In the genomic region with DNA sequence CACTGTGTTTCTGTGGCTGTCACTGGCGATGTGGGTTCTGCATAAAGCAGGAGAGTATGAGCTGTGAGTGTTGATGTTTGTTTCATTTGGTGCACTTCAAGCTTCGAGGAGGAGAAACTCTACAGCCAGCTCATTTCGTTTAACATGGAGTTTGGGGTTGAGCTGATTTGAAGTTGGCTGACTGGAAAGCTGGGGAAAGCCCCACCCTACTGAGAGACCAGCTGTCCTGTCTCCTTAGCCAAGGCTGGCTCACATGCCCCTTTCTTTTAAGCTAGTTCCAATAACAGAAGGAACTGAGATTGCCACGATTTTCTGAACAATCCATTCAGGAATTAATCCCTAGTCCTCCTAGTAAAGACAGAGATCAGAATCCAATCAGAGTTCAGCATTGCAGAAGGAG, we compare ENCODE assay signal across 22 mouse cellular contexts.
DNase-seq lines count a peak whose midpoint lies in the region; ATAC-seq and TF ChIP-seq lines count a peak whose summit lies in the region.
"Had no signal": no experiment of that assay in that cellular context is flagged by ENCODE, and none has a peak within 500 bp of the region (broad histone marks: within the 10 kb centered on the region; RNA-seq: fewer than 3 reads in every experiment).

No protein-coding gene starts in this region.

- H3K79me2 ChIP-seq in CH12.LX (replicated peaks; ENCODE audit: control insufficient read depth, extremely low read depth, insufficient read depth, poor library complexity, severe bottlenecking) = no peaks in the 10 kb centered on the region

- no peak for TF ChIP-seq POLR2A in cerebellum, adult 2 months (IDR thresholded peaks at IDR 0.05; ENCODE audit: borderline replicate concordance, insufficient read depth, low read length)
- no peak for TF ChIP-seq POLR2A in CH12.LX (IDR thresholded peaks at IDR 0.05; ENCODE audit: low read depth, low read length)

- H3K4me1 ChIP-seq in cerebellum, adult 2 months (ENCODE audit: control insufficient read depth, insufficient read depth, low read length) = no peaks in the 10 kb centered on the region; the same call in 1 of the 2 replicates
- no peaks in the 10 kb centered on the region for H3K4me1 ChIP-seq in forebrain, postnatal 0 days (ENCODE audit: insufficient read depth)
- no peaks in the 10 kb centered on the region for H3K4me1 ChIP-seq in forebrain, embryonic 10.5 days
- peaks cover 9 to 19% of the 10 kb centered on the region in 2 experiments for H3K4me1 ChIP-seq in CH12.LX (ENCODE audit: control insufficient read depth in 1 of 2, insufficient read depth in 2 of 2)

- no peak for TF ChIP-seq RAD21 in CH12.LX (IDR thresholded peaks at IDR 0.05; ENCODE audit: low read depth, low read length)

- no peak; the same call in 1 of the 2 replicates for ATAC-seq in forebrain, postnatal 0 days
- ATAC-seq: activated CD4-positive, CD25-positive, alpha-beta regulatory T cell, adult 4 months; CD4-positive, CD25-positive, alpha-beta regulatory T cell, adult 4 months; Patski had no signal

- H3K27me3 ChIP-seq in cerebellum, adult 2 months (ENCODE audit: control insufficient read depth, insufficient read depth, low read length) = no peaks in the 10 kb centered on the region
- H3K27me3 ChIP-seq in forebrain, postnatal 0 days (ENCODE audit: insufficient read depth, low read length) = no peaks in the 10 kb centered on the region
- H3K27me3 ChIP-seq in forebrain, embryonic 10.5 days (ENCODE audit: poor library complexity, severe bottlenecking) = no peaks in the 10 kb centered on the region
- H3K27me3 ChIP-seq in CH12.LX (replicated peaks) = no peaks in the 10 kb centered on the region
- H3K27me3 ChIP-seq: Patski had no signal

- H3K4me3 ChIP-seq in cerebellum, adult 2 months (replicated peaks; ENCODE audit: insufficient read depth, low read depth, low read length) = no peak overlapping the region
- no peak overlapping the region for H3K4me3 ChIP-seq in forebrain, postnatal 0 days (ENCODE audit: low read depth, low read length)
- H3K4me3 ChIP-seq in forebrain, embryonic 10.5 days = no peak overlapping the region
- no peak overlapping the region for H3K4me3 ChIP-seq in CH12.LX (replicated peaks in 1 of 3; ENCODE audit: low read depth in 2 of 3, low read length in 2 of 3, poor library complexity in 1 of 3)

- DNase-seq in cerebellum, postnatal 10 days = peak; percentile 43 to 63
- no peak for DNase-seq in cerebellum, adult 11 months
- DNase-seq in cerebellum, postnatal 14 days = peak; percentile 27 to 47
- no peak for DNase-seq in cerebellum, adult 2 months
- DNase-seq in forebrain, postnatal 0 days = peak; percentile 25
- no peak for DNase-seq in forebrain, embryonic 10.5 days (ENCODE audit: extremely low spot score, low spot score)
- DNase-seq in CH12.LX (ENCODE audit: extremely low read depth) = peak; percentile 43
- DNase-seq in left cerebral cortex, adult 9 months (ENCODE audit: low spot score in 2 of 2) = no peak
- DNase-seq: adrenal gland, adult 2 months; adrenal gland, adult 8-10 months; adrenal gland, postnatal 10 days; adrenal gland, postnatal 14 days; adrenal gland, postnatal 25 days; adrenal gland, postnatal 36 days; B cell, adult 2 months; cerebellum, adult 11-12 months; cerebellum, adult 18-20 months; cerebellum, adult 8-10 months had no signal

- H3K9ac ChIP-seq in forebrain, postnatal 0 days = no peak overlapping the region
- H3K9ac ChIP-seq in CH12.LX (ENCODE audit: insufficient read depth, low read depth) = no peak overlapping the region

- no peaks in the 10 kb centered on the region for H3K9me3 ChIP-seq in forebrain, postnatal 0 days (ENCODE audit: low read length)
- no peaks in the 10 kb centered on the region for H3K9me3 ChIP-seq in forebrain, embryonic 10.5 days
- H3K9me3 ChIP-seq in CH12.LX (replicated peaks; ENCODE audit: low read length) = no peaks in the 10 kb centered on the region
- H3K9me3 ChIP-seq: G1E had no signal

- no peak overlapping the region for H3K27ac ChIP-seq in cerebellum, adult 2 months (ENCODE audit: insufficient read depth, low read length)
- no peak overlapping the region for H3K27ac ChIP-seq in forebrain, postnatal 0 days (ENCODE audit: low read depth, low read length)
- no peak overlapping the region for H3K27ac ChIP-seq in forebrain, embryonic 10.5 days
- no peak overlapping the region for H3K27ac ChIP-seq in CH12.LX (ENCODE audit: insufficient read depth, low read depth)

- WGBS in cerebellum, adult 2 months = 12% methylated on average over 4 of the region's 4 CpGs
- 57% methylated on average over 4 of the region's 4 CpGs for WGBS in forebrain, postnatal 0 days
- 86% methylated on average over 4 of the region's 4 CpGs for WGBS in forebrain, embryonic 10.5 days

- no peak overlapping the region for H3K4me2 ChIP-seq in forebrain, postnatal 0 days (ENCODE audit: low read depth)
- H3K4me2 ChIP-seq in CH12.LX (ENCODE audit: insufficient read depth, low read depth, poor library complexity, severe bottlenecking) = peak overlapping the region; percentile 17; the same call in 1 of the 2 replicates

- no peaks in the 10 kb centered on the region for H3K36me3 ChIP-seq in forebrain, postnatal 0 days (ENCODE audit: insufficient read depth)
- no peaks in the 10 kb centered on the region for H3K36me3 ChIP-seq in forebrain, embryonic 10.5 days (replicated peaks)
- no peaks in the 10 kb centered on the region for H3K36me3 ChIP-seq in CH12.LX (replicated peaks in 1 of 2; ENCODE audit: control insufficient read depth in 1 of 2, insufficient read depth in 1 of 2, low read length in 1 of 2)
- H3K36me3 ChIP-seq: G1E had no signal

- peak; percentile 63 for TF ChIP-seq EP300 in CH12.LX (IDR thresholded peaks at IDR 0.05; ENCODE audit: low read length)

- dilution Hi-C loops in CH12.LX (cut with MboI; ENCODE audit: extremely low pct_ligation_motif_present, extremely low pct_unique_long_range_greater_than_20kb, low sequenced_read_pairs) = no loop called here

- in situ Hi-C loops in CH12.LX (cut with MboI; ENCODE audit: low pct_ligation_motif_present, low pct_unique_long_range_greater_than_20kb, low sequenced_read_pairs) = no loop called here

- TF ChIP-seq CTCF in cerebellum, adult 2 months (IDR thresholded peaks at IDR 0.05; ENCODE audit: borderline replicate concordance, insufficient read depth, low read depth, low read length) = no peak
- TF ChIP-seq CTCF in forebrain, postnatal 0 days (IDR thresholded peaks at IDR 0.05; ENCODE audit: low read depth) = no peak
- no peak for TF ChIP-seq CTCF in CH12.LX (conservative IDR thresholded peaks at IDR 0.05 in 1 of 2, IDR thresholded peaks at IDR 0.05 in 1 of 2; ENCODE audit: low read depth in 2 of 2, low read length in 2 of 2)

TF ChIP-seq in CH12.LX, 34 proteins besides CTCF, POLR2A, EP300 and RAD21:
- TF ChIP-seq IRF4 (IDR thresholded peaks at IDR 0.05; ENCODE audit: low read depth, low read length) = no peak
- TF ChIP-seq MAX (IDR thresholded peaks at IDR 0.05; ENCODE audit: low read length) = 0 out of 2 replicates have a peak, but pooled peaks have one; percentile 42
- TF ChIP-seq PAX5 (IDR thresholded peaks at IDR 0.05; ENCODE audit: low read length) = no peak
- no peak for TF ChIP-seq NRF1 (IDR thresholded peaks at IDR 0.05; ENCODE audit: low read depth, low read length)
- TF ChIP-seq ETS1 (conservative IDR thresholded peaks at IDR 0.05; ENCODE audit: low read depth, low read length) = 0 out of 2 replicates have a peak, but pooled peaks have one; percentile 13
- TF ChIP-seq ZMIZ1 (IDR thresholded peaks at IDR 0.05; ENCODE audit: low read depth, low read length) = no peak
- TF ChIP-seq MXI1 (IDR thresholded peaks at IDR 0.05; ENCODE audit: low read depth, low read length) = no peak
- TF ChIP-seq SMC3 (IDR thresholded peaks at IDR 0.05; ENCODE audit: low read depth, low read length) = no peak
- TF ChIP-seq ELF1 (IDR thresholded peaks at IDR 0.05; ENCODE audit: low read depth, low read length) = no peak
- TF ChIP-seq JUN (IDR thresholded peaks at IDR 0.05; ENCODE audit: insufficient read depth, low read depth, low read length) = no peak
- TF ChIP-seq RCOR1 (conservative IDR thresholded peaks at IDR 0.05; ENCODE audit: low read depth, low read length) = 0 out of 2 replicates have a peak, but pooled peaks have one; percentile 36

Comparison
In these comparisons a context has a peak if more than half of its experiments do, and no peak if none do; other contexts are left out.
1. DNase-seq: peak in cerebellum, postnatal 10 days (2 of 2), cerebellum, postnatal 14 days (2 of 2), forebrain, postnatal 0 days (single experiment) and CH12.LX (single experiment); none in cerebellum, adult 11 months (single experiment), cerebellum, adult 2 months (0 of 2), forebrain, embryonic 10.5 days (single experiment) and left cerebral cortex, adult 9 months (0 of 2).